Mouse (Mus musculus) stomach, embryonic 14.5 days (tissue): Measurements from ENCODE around the gene Rap2b. TPM values are rescaled to one million over a fixed set of nuclear protein-coding genes. Genes with fewer than 3 reads are reported as not detected.

ENCODE experiments used
- ATAC-seq: fragments of 200-750 bp; cut with Nextera tagmentation; 2 replicates; pipeline ENCODE4 v1.8.0; 2017; ENCODE audit warnings: low read depth, moderate TSS enrichment; ENCODE audit not compliant: insufficient number of reproducible peaks, insufficient read depth, low FRiP score
- H3K27ac ChIP-seq: fragments of 300-500 bp; sonication (generic); 2 replicates; pipeline ENCODE4 v1.5.1; 2014; ENCODE audit warnings: mild to moderate bottlenecking, low read length, moderate library complexity, mixed read lengths
- H3K27me3 ChIP-seq: fragments of 300-500 bp; sonication (generic); 2 replicates; pipeline ENCODE4 v1.6.1; 2014; ENCODE audit warnings: low read length, control low read depth, mixed read lengths; ENCODE audit not compliant: control insufficient read depth, insufficient read depth
- H3K36me3 ChIP-seq: fragments of 300-500 bp; sonication (generic); 2 replicates; pipeline ENCODE4 v1.6.1; 2014; ENCODE audit warnings: mild to moderate bottlenecking, control low read depth, low read length, moderate library complexity, mixed read lengths; ENCODE audit not compliant: control insufficient read depth, insufficient read depth
- H3K4me1 ChIP-seq: fragments of 300-500 bp; sonication (generic); 2 replicates; pipeline ENCODE4 v1.6.1; 2014; ENCODE audit warnings: low read length, control low read depth, mixed read lengths; ENCODE audit not compliant: control insufficient read depth, insufficient read depth
- H3K4me2 ChIP-seq: fragments of 300-500 bp; sonication (generic); replicated peaks from 2 replicates; pipeline ENCODE4 v1.6.1; 2014; ENCODE audit warnings: low read depth, low read length, control low read depth
- H3K4me3 ChIP-seq: fragments of 300-500 bp; sonication (generic); 2 replicates; pipeline ENCODE4 v1.5.1; 2014; ENCODE audit warnings: low read depth, low read length, control low read depth
- H3K9ac ChIP-seq: fragments of 300-500 bp; sonication (generic); replicated peaks from 2 replicates; pipeline ENCODE4 v1.6.1; 2014; ENCODE audit warnings: low read depth, mild to moderate bottlenecking, control low read depth, low read length, moderate library complexity, mixed read lengths
- H3K9me3 ChIP-seq: fragments of 300-500 bp; sonication (generic); 2 replicates; pipeline ENCODE4 v1.6.1; 2016; ENCODE audit warnings: low read depth, low read length, control low read depth; ENCODE audit not compliant: control insufficient read depth
- whole genome bisulfite sequencing: fragments of 180-500 bp; shearing (Covaris S2); extraction: QIAGEN DNeasy Blood & Tissue Kit; methylation state at CpG from one replicate; pipeline ENCODE4 v1.1.7; 2014; 5-methylcytosine and 5-hydroxymethylcytosine counted together
- polyA plus RNA-seq: library from polyadenylated mRNA; unstranded; fragments of >200 nt; fragmentation: Nextera tagmentation; extraction: Ambion mirVana; gene quantifications from 2 replicates; pipeline ENCODE4 v1.2.1, GENCODE M21; 2014

Gene Rap2b
- polyA plus RNA-seq, 1 experiment from 2014 or later, result 11.2 TPM

GRCm38 (mm10) chr3:61348036-61348614, 13.3 kb upstream of the Rap2b start:
- no peak for ATAC-seq
- Histone ChIP-seq H3K27me3 (no peaks in the 10 kb centered on the region), H3K4me1 (no peaks in the 10 kb centered on the region), H3K4me3 (no peak overlapping the region), H3K9me3 (no peaks in the 10 kb centered on the region), H3K9ac (no peak overlapping the region), H3K4me2 (no peak overlapping the region), H3K36me3 (no peaks in the 10 kb centered on the region), H3K27ac (no peak overlapping the region)
- WGBS, result 69% methylated on average over 4 of the region's 4 CpGs

- no peak for ATAC-seq
- H3K27ac ChIP-seq, result no peak overlapping the region
- H3K36me3 ChIP-seq, result no peaks in the 10 kb centered on the region
- H3K9ac ChIP-seq, result no peak overlapping the region
- H3K9me3 ChIP-seq, result no peaks in the 10 kb centered on the region
- H3K4me3 ChIP-seq, result no peak overlapping the region
- H3K27me3 ChIP-seq, result no peaks in the 10 kb centered on the region
- H3K4me2 ChIP-seq, result no peak overlapping the region
- 50% methylated on average over 1 of the region's 1 CpGs for WGBS
- H3K4me1 ChIP-seq, result no peaks in the 10 kb centered on the region
Measured at GRCm38 (mm10) chr3:61349433-61349832, 12.0 kb upstream of the Rap2b start.

GRCm38 (mm10) chr3:61355464-61355863, 6.0 kb upstream of the Rap2b start:
- Histone ChIP-seq H3K9ac (no peak overlapping the region), H3K4me2 (no peak overlapping the region), H3K27ac (no peak overlapping the region), H3K36me3 (no peaks in the 10 kb centered on the region), H3K4me3 (no peak overlapping the region), H3K9me3 (no peaks in the 10 kb centered on the region), H3K27me3 (no peaks in the 10 kb centered on the region), H3K4me1 (no peaks in the 10 kb centered on the region)
- WGBS, result 67% methylated on average over 1 of the region's 1 CpGs
- ATAC-seq, result no peak

GRCm38 (mm10) chr3:61358107-61358506, 3.3 kb upstream of the Rap2b start:
- H3K4me2 ChIP-seq, result no peak overlapping the region
- H3K27me3 ChIP-seq, result no peaks in the 10 kb centered on the region
- H3K4me3 ChIP-seq, result no peak overlapping the region
- H3K36me3 ChIP-seq, result no peaks in the 10 kb centered on the region
- H3K27ac ChIP-seq, result no peak overlapping the region
- H3K4me1 ChIP-seq, result no peaks in the 10 kb centered on the region
- ATAC-seq, result no peak
- H3K9me3 ChIP-seq, result no peaks in the 10 kb centered on the region
- WGBS, result 68% methylated on average over 6 of the region's 6 CpGs
- no peak overlapping the region for H3K9ac ChIP-seq

- H3K4me1 ChIP-seq, result no peaks in the 10 kb centered on the region
- no peaks in the 10 kb centered on the region for H3K27me3 ChIP-seq
- no peak overlapping the region for H3K4me2 ChIP-seq
- H3K9me3 ChIP-seq, result no peaks in the 10 kb centered on the region
- H3K27ac ChIP-seq, result no peak overlapping the region
- H3K4me3 ChIP-seq, result no peak overlapping the region
- H3K36me3 ChIP-seq, result no peaks in the 10 kb centered on the region
- no peak overlapping the region for H3K9ac ChIP-seq
- 40% methylated on average over 7 of the region's 7 CpGs for WGBS
- no peak for ATAC-seq
Measured at GRCm38 (mm10) chr3:61358756-61359293, 2.6 kb upstream of the Rap2b start.

GRCm38 (mm10) chr3:61362821-61363160, 1.4 kb downstream of the Rap2b start:
- peak overlapping the region; percentile 91 for H3K4me3 ChIP-seq
- peak overlapping the region; percentile 50 for H3K9ac ChIP-seq
- no peaks in the 10 kb centered on the region for H3K27me3 ChIP-seq
- no peaks in the 10 kb centered on the region; the same call in 1 of the 2 replicates for H3K36me3 ChIP-seq
- peak overlapping the region; percentile 80 for H3K4me2 ChIP-seq
- H3K27ac ChIP-seq, result peak overlapping the region; percentile 95
- 6% methylated on average over 9 of the region's 9 CpGs for WGBS
- H3K4me1 ChIP-seq, result peaks cover 13% of the 10 kb centered on the region; the same call in 1 of the 2 replicates
- ATAC-seq, result no peak
- no peaks in the 10 kb centered on the region for H3K9me3 ChIP-seq

GRCm38 (mm10) chr3:61363161-61363988, 1.9 kb downstream of the Rap2b start:
- WGBS, result under 1% methylated on average over 30 of the region's 30 CpGs
- H3K36me3 ChIP-seq, result no peaks in the 10 kb centered on the region; the same call in 1 of the 2 replicates

GRCm38 (mm10) chr3:61363989-61364660, 2.7 kb downstream of the Rap2b start:
- H3K4me1 ChIP-seq, result peaks cover 13% of the 10 kb centered on the region; the same call in 1 of the 2 replicates

More at GRCm38 (mm10) chr3:61363161-61363988, 1.9 kb downstream of the Rap2b start:
- Histone ChIP-seq H3K4me1 (peaks cover 13% of the 10 kb centered on the region; the same call in 1 of the 2 replicates), H3K27me3 (no peaks in the 10 kb centered on the region), H3K27ac (peak overlapping the region; percentile 96), H3K4me3 (peak overlapping the region; percentile 91), H3K4me2 (peak overlapping the region; percentile 80), H3K9me3 (no peaks in the 10 kb centered on the region), H3K9ac (peak overlapping the region; percentile 50)
- ATAC-seq, result peak; percentile 96

More at GRCm38 (mm10) chr3:61363989-61364660, 2.7 kb downstream of the Rap2b start:
- WGBS, result under 1% methylated on average over 51 of the region's 51 CpGs
- ATAC-seq, result peak; percentile 89
- H3K9ac ChIP-seq, result peak overlapping the region; percentile 73; the same call in 1 of the 2 replicates
- peak overlapping the region; percentile 96 for H3K27ac ChIP-seq
- H3K4me3 ChIP-seq, result peak overlapping the region; percentile 91
- peak overlapping the region; percentile 74 for H3K4me2 ChIP-seq
- no peaks in the 10 kb centered on the region for H3K27me3 ChIP-seq
- no peaks in the 10 kb centered on the region; the same call in 1 of the 2 replicates for H3K36me3 ChIP-seq
- no peaks in the 10 kb centered on the region for H3K9me3 ChIP-seq
